19 mouse cellular contexts compared by ENCODE assay signal in the genomic region with DNA sequence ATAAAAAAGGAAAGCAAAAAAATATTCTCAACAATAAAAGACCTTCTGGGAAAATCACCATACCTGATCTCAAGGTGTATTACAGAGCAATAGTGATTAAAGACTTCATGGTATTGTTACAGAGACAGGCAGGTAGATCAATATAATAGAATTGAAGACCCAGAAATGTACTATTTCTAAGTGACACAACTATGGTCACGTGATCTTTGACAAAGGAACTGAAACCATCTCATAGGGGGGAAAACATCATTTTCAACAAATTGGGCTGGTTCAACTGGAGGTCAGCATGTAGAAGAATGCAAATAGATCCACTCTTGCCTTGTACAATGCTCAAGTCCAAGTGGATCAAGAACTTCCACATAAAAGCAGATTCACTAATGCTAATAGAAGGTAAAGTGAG.
DNase-seq lines count a peak whose midpoint lies in the region; TF ChIP-seq lines count a peak whose summit lies in the region.
"Had no signal": no experiment of that assay in that cellular context is flagged by ENCODE, and none has a peak within 500 bp of the region (broad histone marks: within the 10 kb centered on the region; RNA-seq: fewer than 3 reads in every experiment).

No protein-coding gene starts in this region.

- H3K79me3 ChIP-seq in C2C12 (ENCODE audit: low read depth), result no peaks in the 10 kb centered on the region

- H3K9ac ChIP-seq in CH12.LX (ENCODE audit: insufficient read depth, low read depth), result no peak overlapping the region

- H3ac ChIP-seq in C2C12 (ENCODE audit: control insufficient read depth, insufficient read length, low read depth), result no peak overlapping the region

- dilution Hi-C loops in CH12.LX (cut with MboI; ENCODE audit: extremely low pct_ligation_motif_present, extremely low pct_unique_long_range_greater_than_20kb, low sequenced_read_pairs), result no loop called here

- no peak for TF ChIP-seq EP300 in CH12.LX (IDR thresholded peaks at IDR 0.05; ENCODE audit: low read length)

- H3K4me2 ChIP-seq in CH12.LX (ENCODE audit: insufficient read depth, low read depth, poor library complexity, severe bottlenecking), result no peak overlapping the region

- no peak for TF ChIP-seq CTCF in C2C12 (IDR thresholded peaks at IDR 0.05; ENCODE audit: control insufficient read depth, insufficient read depth, insufficient read length)
- no peak for TF ChIP-seq CTCF in CH12.LX (conservative IDR thresholded peaks at IDR 0.05 in 1 of 2, IDR thresholded peaks at IDR 0.05 in 1 of 2; ENCODE audit: low read depth in 2 of 2, low read length in 2 of 2)

- H3K27ac ChIP-seq in CH12.LX (ENCODE audit: insufficient read depth, low read depth), result no peak overlapping the region

- TF ChIP-seq POLR2A in CH12.LX (IDR thresholded peaks at IDR 0.05; ENCODE audit: low read depth, low read length), result no peak

- H3K4me3 ChIP-seq in C2C12 (ENCODE audit: insufficient read depth, poor library complexity, severe bottlenecking) (no peak overlapping the region), CH12.LX (replicated peaks in 1 of 3; ENCODE audit: low read depth in 2 of 3, low read length in 2 of 3, poor library complexity in 1 of 3) (no peak overlapping the region)

- in situ Hi-C loops in CH12.LX (cut with MboI; ENCODE audit: low pct_ligation_motif_present, low pct_unique_long_range_greater_than_20kb, low sequenced_read_pairs), result no loop called here

- no peaks in the 10 kb centered on the region for H3K79me2 ChIP-seq in C2C12 (ENCODE audit: control insufficient read depth, insufficient read depth)
- H3K79me2 ChIP-seq in CH12.LX (replicated peaks; ENCODE audit: control insufficient read depth, extremely low read depth, insufficient read depth, poor library complexity, severe bottlenecking), result no peaks in the 10 kb centered on the region

- no peaks in the 10 kb centered on the region for H3K36me3 ChIP-seq in C2C12 (ENCODE audit: control insufficient read depth, insufficient read depth)
- H3K36me3 ChIP-seq in CH12.LX (replicated peaks in 1 of 2; ENCODE audit: control insufficient read depth in 1 of 2, insufficient read depth in 1 of 2, low read length in 1 of 2), result no peaks in the 10 kb centered on the region
- H3K36me3 ChIP-seq: G1E had no signal

- peaks cover 2 to 4% of the 10 kb centered on the region in 2 experiments; a peak in 1 of 4 replicates for H3K4me1 ChIP-seq in CH12.LX (ENCODE audit: control insufficient read depth in 1 of 2, insufficient read depth in 2 of 2)

- H3K27me3 ChIP-seq in C2C12 (ENCODE audit: control insufficient read depth, insufficient read depth, insufficient read length) (no peaks in the 10 kb centered on the region), CH12.LX (replicated peaks) (no peaks in the 10 kb centered on the region)
- H3K27me3 ChIP-seq: Patski had no signal

- no peak for TF ChIP-seq RAD21 in CH12.LX (IDR thresholded peaks at IDR 0.05; ENCODE audit: low read depth, low read length)

- no peaks in the 10 kb centered on the region for H3K9me3 ChIP-seq in CH12.LX (replicated peaks; ENCODE audit: low read length)
- H3K9me3 ChIP-seq: G1E had no signal

- peak; percentile 6 for DNase-seq in CH12.LX (ENCODE audit: extremely low read depth)
- DNase-seq in T-cell, adult 2 months (ENCODE audit: low spot score), result no peak
- no peak for DNase-seq in adrenal gland, postnatal 10 days
- DNase-seq: adrenal gland, adult 2 months; adrenal gland, adult 8-10 months; adrenal gland, postnatal 14 days; adrenal gland, postnatal 25 days; adrenal gland, postnatal 36 days; B cell, adult 2 months; cerebellum, adult 11 months; cerebellum, adult 11-12 months; cerebellum, adult 18-20 months; cerebellum, adult 2 months; cerebellum, adult 8-10 months; cerebellum, adult 9-10 months; cerebellum, adult 9-11 months had no signal

TF ChIP-seq in C2C12, 6 proteins besides CTCF, POLR2A, EP300 and RAD21:
- TF ChIP-seq MAX (IDR thresholded peaks at IDR 0.05) (no peak), USF1 (IDR thresholded peaks at IDR 0.05; ENCODE audit: low read depth) (peak; percentile 30), CEBPB (IDR thresholded peaks at IDR 0.05; ENCODE audit: low read depth) (no peak), MYOG (IDR thresholded peaks at IDR 0.05; ENCODE audit: control insufficient read depth, extremely low read depth, insufficient read length) (no peak)

TF ChIP-seq in CH12.LX, 34 proteins besides CTCF, POLR2A, EP300 and RAD21:
- TF ChIP-seq IRF4 (IDR thresholded peaks at IDR 0.05; ENCODE audit: low read depth, low read length) (no peak), HCFC1 (IDR thresholded peaks at IDR 0.05; ENCODE audit: low read depth, low read length) (no peak), MEF2A (IDR thresholded peaks at IDR 0.05; ENCODE audit: borderline replicate concordance, low read depth, low read length) (no peak), USF1 (IDR thresholded peaks at IDR 0.05; ENCODE audit: low read depth, low read length) (peak; percentile 52), SIN3A (IDR thresholded peaks at IDR 0.05; ENCODE audit: low read length) (no peak), USF2 (conservative IDR thresholded peaks at IDR 0.05; ENCODE audit: low read depth, low read length) (peak; percentile 71), BHLHE40 (IDR thresholded peaks at IDR 0.05; ENCODE audit: low read depth, low read length) (peak; percentile 42), MYC (IDR thresholded peaks at IDR 0.05; ENCODE audit: low read depth, low read length) (no peak), TCF12 (IDR thresholded peaks at IDR 0.05; ENCODE audit: low read depth, low read length) (no peak)
